Comparison of ENCODE assay signal across 9 mouse cellular contexts in genomic region chr11:99147920-99148289, GRCm38 (mm10). TPM values are rescaled to one million over a fixed set of nuclear protein-coding genes. Genes with fewer than 3 reads are reported as not detected.
DNase-seq lines count a peak whose midpoint lies in the region; ATAC-seq and TF ChIP-seq lines count a peak whose summit lies in the region.
"Had no signal": no experiment of that assay in that cellular context is flagged by ENCODE, and none has a peak within 500 bp of the region (broad histone marks: within the 10 kb centered on the region; RNA-seq: fewer than 3 reads in every experiment).

No protein-coding gene starts in this region.

- H3K27ac ChIP-seq in layer of hippocampus, adult 2 months, result peak overlapping the region; percentile 60; the same call in 1 of the 2 replicates
- peak overlapping the region; percentile 92 for H3K27ac ChIP-seq in intestine, embryonic 16.5 days (ENCODE audit: low read length)
- peak overlapping the region; percentile 97 for H3K27ac ChIP-seq in stomach, embryonic 14.5 days (ENCODE audit: low read length)
- H3K27ac ChIP-seq: liver, embryonic 15.5 days had no signal

- no peak for TF ChIP-seq CTCF in layer of hippocampus, adult 2 months (conservative IDR thresholded peaks at IDR 0.05)

- peak overlapping the region; percentile 39; the same call in 1 of the 2 replicates for H3K9ac ChIP-seq in intestine, embryonic 16.5 days (ENCODE audit: low read depth, low read length)
- no peak overlapping the region; the same call in 1 of the 2 replicates for H3K9ac ChIP-seq in stomach, embryonic 14.5 days (replicated peaks; ENCODE audit: low read depth, low read length)
- H3K9ac ChIP-seq: liver, embryonic 15.5 days had no signal

- no peaks in the 10 kb centered on the region for H3K36me3 ChIP-seq in intestine, embryonic 16.5 days (ENCODE audit: control insufficient read depth, insufficient read depth, low read length)
- no peaks in the 10 kb centered on the region for H3K36me3 ChIP-seq in stomach, embryonic 14.5 days (ENCODE audit: control insufficient read depth, insufficient read depth, low read length)
- H3K36me3 ChIP-seq: liver, embryonic 15.5 days had no signal

- H3K4me3 ChIP-seq in layer of hippocampus, adult 2 months, result no peak overlapping the region
- no peak overlapping the region for H3K4me3 ChIP-seq in intestine, embryonic 16.5 days (ENCODE audit: low read length)
- H3K4me3 ChIP-seq in stomach, embryonic 14.5 days (ENCODE audit: low read depth, low read length), result no peak overlapping the region
- H3K4me3 ChIP-seq: liver, embryonic 15.5 days had no signal

- H3K4me2 ChIP-seq in intestine, embryonic 16.5 days (ENCODE audit: low read depth, low read length), result 0 out of 2 replicates have a peak overlapping the region, but pooled peaks have one; percentile 19
- H3K4me2 ChIP-seq in stomach, embryonic 14.5 days (replicated peaks; ENCODE audit: low read depth, low read length), result peak overlapping the region; percentile 18; the same call in 1 of the 2 replicates
- H3K4me2 ChIP-seq: liver, embryonic 15.5 days had no signal

- no peaks in the 10 kb centered on the region for H3K27me3 ChIP-seq in intestine, embryonic 16.5 days (replicated peaks; ENCODE audit: control insufficient read depth, insufficient read depth, low read length)
- H3K27me3 ChIP-seq in stomach, embryonic 14.5 days (ENCODE audit: control insufficient read depth, insufficient read depth, low read length), result no peaks in the 10 kb centered on the region

- no peak for DNase-seq in layer of hippocampus, adult 2 months (ENCODE audit: low spot score in 2 of 2)
- DNase-seq in layer of hippocampus, adult 18-20 months (ENCODE audit: low spot score in 2 of 2), result no peak
- peak; percentile 45 for DNase-seq in embryo, embryonic 11.5 days (ENCODE audit: low read depth, low spot score)
- no peak for DNase-seq in urinary bladder, postnatal 36 days (ENCODE audit: low spot score in 2 of 2)
- no peak for DNase-seq in gastrocnemius, postnatal 14 days

- intact Hi-C loops in gastrocnemius, postnatal 14 days (cut with DNase I; ENCODE audit: low total_unique reads), result loop anchor here (2.0 kb wide), 1 partner anchor 107 kb away; the partner anchor contains the start of gene Igfbp4

- ATAC-seq in intestine, embryonic 16.5 days, result peak; percentile 63
- ATAC-seq in stomach, embryonic 14.5 days (ENCODE audit: insufficient number of reproducible peaks, insufficient read depth, low FRiP score, low read depth), result peak; percentile 67
- ATAC-seq in erythroblast, adult 5-6 weeks (replicated peaks; ENCODE audit: low FRiP score, poor library complexity, severe bottlenecking), result no peak

- peaks cover 38% of the 10 kb centered on the region for H3K4me1 ChIP-seq in intestine, embryonic 16.5 days (ENCODE audit: control insufficient read depth, insufficient read depth, low read length)
- peaks cover 42% of the 10 kb centered on the region for H3K4me1 ChIP-seq in stomach, embryonic 14.5 days (ENCODE audit: control insufficient read depth, insufficient read depth, low read length)

- H3K9me3 ChIP-seq in intestine, embryonic 16.5 days (ENCODE audit: control insufficient read depth, low read length), result no peaks in the 10 kb centered on the region
- H3K9me3 ChIP-seq in stomach, embryonic 14.5 days (ENCODE audit: control insufficient read depth, low read depth, low read length), result no peaks in the 10 kb centered on the region
- H3K9me3 ChIP-seq: liver, embryonic 15.5 days had no signal

- 35% methylated on average over 4 of the region's 4 CpGs for WGBS in intestine, embryonic 16.5 days
- whole genome bisulfite sequencing in stomach, embryonic 14.5 days, result 31% methylated on average over 4 of the region's 4 CpGs

RNA-seq across cellular contexts. Expression of gene Ccr7, which starts 7.0 kb away (rescaled TPM):
- total RNA-seq in layer of hippocampus, adult 2 months (2021), result not detected
- total RNA-seq in layer of hippocampus, adult 18-20 months (2021), result not detected
- polyA plus RNA-seq in intestine, embryonic 16.5 days (2015; fragmentation: Nextera tagmentation; extraction: Ambion mirVana), result 0.36 and 0.64 TPM in 2 replicates
- 0.46 and 0.52 TPM in 2 replicates for polyA plus RNA-seq in stomach, embryonic 14.5 days (2014; fragmentation: Nextera tagmentation; extraction: Ambion mirVana)
- total RNA-seq in gastrocnemius, postnatal 14 days (2021), result under 1 TPM; 0.10 to 0.11 TPM
- total RNA-seq in erythroblast, adult 5-6 weeks (2015; ENCODE audit: low replicate concordance), result 1.0 and 2.9 TPM in 2 replicates
- total RNA-seq in erythroblast, adult 5-6 weeks (2017; ENCODE audit: low replicate concordance), result 0.60 and 0.98 TPM in 2 replicates

RNA-seq across cellular contexts. Expression of gene Tns4, which starts 58.8 kb away (rescaled TPM):
- total RNA-seq in layer of hippocampus, adult 2 months (2021), result not detected
- under 1 TPM; 0.08 to 0.32 TPM for total RNA-seq in layer of hippocampus, adult 18-20 months (2021)
- polyA plus RNA-seq in intestine, embryonic 16.5 days (2015; fragmentation: Nextera tagmentation; extraction: Ambion mirVana), result 0.65 and 1.3 TPM in 2 replicates
- polyA plus RNA-seq in stomach, embryonic 14.5 days (2014; fragmentation: Nextera tagmentation; extraction: Ambion mirVana), result 2.4 and 2.5 TPM in 2 replicates
- under 1 TPM in 1 of 2 experiments, not detected in 1; 0.10 TPM for total RNA-seq in gastrocnemius, postnatal 14 days (2021)
- total RNA-seq in erythroblast, adult 5-6 weeks (2015; ENCODE audit: low replicate concordance), result 0.77 TPM in 1 of 2 replicates, not detected in the other
- 0.42 TPM in 1 of 2 replicates, not detected in the other for total RNA-seq in erythroblast, adult 5-6 weeks (2017; ENCODE audit: low replicate concordance)
